Mouse (Mus musculus) spleen, adult 2 months (tissue): ENCODE measurements at regions not wholly inside any gene's neighbourhood (a gene's known extent, or its start where the extent isn't known, plus 50 kb on each side); places are given as distances from the start of the nearest gene placed in this dataset.

Experiments used
- DNase-seq, 2 experiments: peaks; one replicate each; pipeline versions ENCODE4 v3.0.0 to v3.0.0-alpha.2; 2012 to 2021; ENCODE audit warnings: low spot score in 2 of 2, low read depth in 1 of 2
- H3K27ac ChIP-seq: fragments of 200-500 bp; 2 replicates; pipeline ENCODE4 v1.5.1; 2012; ENCODE audit warnings: low read length, inconsistent platforms; ENCODE audit not compliant: insufficient read depth
- H3K27me3 ChIP-seq: fragments of 200-500 bp; 2 replicates; pipeline ENCODE4 v1.6.1; 2012; ENCODE audit warnings: mild to moderate bottlenecking, moderate library complexity, low read length, inconsistent platforms; ENCODE audit not compliant: control insufficient read depth, insufficient read depth
- H3K36me3 ChIP-seq: fragments of 200-500 bp; 2 replicates; pipeline ENCODE4 v1.6.1; 2012; ENCODE audit warnings: mild to moderate bottlenecking, low read length, inconsistent platforms; ENCODE audit not compliant: control insufficient read depth, insufficient read depth
- H3K4me1 ChIP-seq: fragments of 200-500 bp; 2 replicates; pipeline ENCODE4 v1.6.1; 2011; ENCODE audit warnings: inconsistent platforms; ENCODE audit not compliant: control insufficient read depth, insufficient read depth, insufficient read length
- H3K4me3 ChIP-seq: fragments of 200-500 bp; 2 replicates; pipeline ENCODE4 v1.5.1; 2011; ENCODE audit warnings: mild to moderate bottlenecking, inconsistent platforms; ENCODE audit not compliant: insufficient read depth, insufficient read length; ENCODE audit errors: extremely low read depth
- CTCF ChIP-seq: fragments of 200-500 bp; IDR thresholded peaks from 2 replicates; pipeline ENCODE4 v1.5.1; 2011; ENCODE audit warnings: mild to moderate bottlenecking, inconsistent platforms; ENCODE audit not compliant: insufficient read depth, insufficient read length, insufficient replicate concordance; ENCODE audit errors: extremely low read depth
- POLR2A ChIP-seq: fragments of 200-500 bp; IDR thresholded peaks from 2 replicates; pipeline ENCODE4 v1.6.1; 2011; ENCODE audit warnings: low read depth, low read length, inconsistent platforms
- WGBS: fragments of 180-500 bp; shearing (Covaris S2); methylation state at CpG from one replicate; pipeline ENCODE4 v1.1.7; 2018; 5-methylcytosine and 5-hydroxymethylcytosine counted together

- no peaks in the 10 kb centered on the region for H3K4me1 ChIP-seq
- no peaks in the 10 kb centered on the region for H3K27me3 ChIP-seq
- WGBS: 80% methylated on average over 5 of the region's 5 CpGs
- H3K27ac ChIP-seq: no peak overlapping the region
- no peaks in the 10 kb centered on the region for H3K36me3 ChIP-seq
- no peak for DNase-seq
- TF ChIP-seq POLR2A (no peak), CTCF (no peak)
- H3K4me3 ChIP-seq: no peak overlapping the region
Measured at GRCm38 (mm10) chr7:36901537-36901936, 203.6 kb downstream of the Tshz3 start.

GRCm38 (mm10) chr7:36913304-36913703, 215.4 kb downstream of the Tshz3 start:
- WGBS: 80% methylated on average over 3 of the region's 3 CpGs
- no peak for DNase-seq
- H3K27ac ChIP-seq: no peak overlapping the region
- H3K27me3 ChIP-seq: no peaks in the 10 kb centered on the region
- TF ChIP-seq CTCF: no peak
- TF ChIP-seq POLR2A: no peak
- no peak overlapping the region for H3K4me3 ChIP-seq
- no peaks in the 10 kb centered on the region for H3K4me1 ChIP-seq
- H3K36me3 ChIP-seq: no peaks in the 10 kb centered on the region

- TF ChIP-seq CTCF (no peak), POLR2A (no peak)
- H3K27ac ChIP-seq: no peak overlapping the region
- no peak overlapping the region for H3K4me3 ChIP-seq
- no peaks in the 10 kb centered on the region for H3K27me3 ChIP-seq
- no peaks in the 10 kb centered on the region for H3K36me3 ChIP-seq
- WGBS: 85% methylated on average over 9 of the region's 9 CpGs
- H3K4me1 ChIP-seq: no peaks in the 10 kb centered on the region
- no peak for DNase-seq
Measured at GRCm38 (mm10) chr7:36914261-36914660, 216.3 kb downstream of the Tshz3 start.

- DNase-seq: no peak
- H3K27ac ChIP-seq: no peak overlapping the region
- H3K4me3 ChIP-seq: no peak overlapping the region
- 85% methylated on average over 5 of the region's 5 CpGs for WGBS
- no peaks in the 10 kb centered on the region for H3K36me3 ChIP-seq
- H3K27me3 ChIP-seq: no peaks in the 10 kb centered on the region
- no peaks in the 10 kb centered on the region for H3K4me1 ChIP-seq
- TF ChIP-seq POLR2A (no peak), CTCF (no peak)
Measured at GRCm38 (mm10) chr7:36915171-36915570, 217.3 kb downstream of the Tshz3 start.

GRCm38 (mm10) chr7:36917011-36917410, 219.1 kb downstream of the Tshz3 start:
- no peak overlapping the region for H3K4me3 ChIP-seq
- TF ChIP-seq CTCF (no peak), POLR2A (no peak)
- no peak for DNase-seq
- H3K27me3 ChIP-seq: no peaks in the 10 kb centered on the region
- H3K4me1 ChIP-seq: no peaks in the 10 kb centered on the region
- H3K27ac ChIP-seq: no peak overlapping the region
- WGBS: 51% methylated on average over 9 of the region's 9 CpGs
- H3K36me3 ChIP-seq: no peaks in the 10 kb centered on the region

GRCm38 (mm10) chr7:36919413-36919812, 221.5 kb downstream of the Tshz3 start:
- Histone ChIP-seq H3K27me3 (no peaks in the 10 kb centered on the region), H3K4me1 (no peaks in the 10 kb centered on the region), H3K4me3 (no peak overlapping the region), H3K27ac (no peak overlapping the region), H3K36me3 (no peaks in the 10 kb centered on the region)
- 83% methylated on average over 4 of the region's 4 CpGs for WGBS
- TF ChIP-seq POLR2A (no peak), CTCF (no peak)
- no peak for DNase-seq

GRCm38 (mm10) chr7:36921003-36921402, 223.1 kb downstream of the Tshz3 start:
- Histone ChIP-seq H3K27me3 (no peaks in the 10 kb centered on the region), H3K27ac (no peak overlapping the region), H3K4me1 (no peaks in the 10 kb centered on the region), H3K4me3 (no peak overlapping the region), H3K36me3 (no peaks in the 10 kb centered on the region)
- no peak for TF ChIP-seq POLR2A
- no peak for TF ChIP-seq CTCF
- DNase-seq: no peak
- 80% methylated on average over 14 of the region's 14 CpGs for WGBS
